Mouse (Mus musculus) lung, postnatal 0 days (tissue): ENCODE results near the gene Mindy4.

Experiments used
- CTCF ChIP-seq: IDR thresholded peaks from 2 replicates; pipeline ENCODE4 v1.5.1; 2016; ENCODE audit warnings: antibody characterized with exemption, mild to moderate bottlenecking
- EP300 ChIP-seq: IDR thresholded peaks from 2 replicates; pipeline ENCODE4 v1.6.1; 2016; ENCODE audit warnings: antibody characterized with exemption, mild to moderate bottlenecking, control low read depth

DNA sequence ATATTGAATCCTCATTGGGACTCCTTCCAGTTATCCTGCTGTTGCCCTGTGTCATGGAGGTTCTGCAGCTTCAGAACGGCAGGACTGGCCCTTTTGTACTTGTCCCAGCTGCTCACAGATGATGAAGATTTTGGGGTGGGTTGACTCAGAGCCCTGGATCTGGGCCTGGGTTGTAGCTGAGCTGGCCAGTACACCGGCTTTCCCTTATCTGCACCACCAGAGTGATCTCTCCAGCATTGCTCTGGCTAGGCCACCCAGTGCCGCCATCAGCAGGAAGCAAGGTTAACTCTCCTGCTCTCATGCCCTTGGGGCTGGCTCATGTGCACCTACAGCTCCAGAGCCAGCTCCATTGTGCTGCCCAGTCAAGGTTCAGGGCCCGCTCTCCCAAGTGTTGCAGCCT, 117.7 kb downstream of the Mindy4 start:
- TF ChIP-seq EP300 (no peak), CTCF (no peak)
